Mouse (Mus musculus): ENCODE measurements around the gene Krt33b. TPM values are rescaled to one million over a fixed set of nuclear protein-coding genes. Genes with fewer than 3 reads are reported as not detected.

The Krt33b gene
- 0.18 and 0.27 TPM in 2 replicates for polyA plus RNA-seq (2016; fragmentation: Nextera tagmentation; extraction: Ambion mirVana)

DNA sequence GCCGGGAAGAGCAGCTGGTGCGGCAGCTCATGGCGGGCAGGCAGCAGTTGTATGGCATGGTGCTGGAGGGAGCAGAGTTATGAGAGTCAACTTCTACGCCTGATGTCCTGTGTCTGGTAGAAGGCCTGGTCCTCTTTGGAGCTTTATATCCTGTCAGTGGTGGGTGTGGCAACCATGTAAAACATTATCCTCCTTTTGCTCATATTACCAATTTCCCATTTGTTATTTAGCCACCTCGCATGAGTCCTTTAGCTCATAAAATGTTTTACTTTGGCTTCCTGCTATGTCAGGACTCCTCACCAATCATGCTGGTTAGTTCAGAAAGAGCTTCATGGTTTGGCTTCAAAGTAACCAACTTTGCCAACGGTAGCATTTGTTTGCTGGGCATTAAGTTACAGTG, at the start of gene Krt33b:
Gene Krt33b (minus strand): TSS at position 101 of the 400 bp plus-strand sequence.
- Histone ChIP-seq H3K9me3 (no peaks in the 10 kb centered on the region), H3K36me3 (no peaks in the 10 kb centered on the region), H3K9ac (replicated peaks) (no peak within 1 kb of the TSS), H3K4me2 (no peak within 1 kb of the TSS), H3K4me3 (replicated peaks) (no peak within 1 kb of the TSS), H3K27ac (no peak within 1 kb of the TSS), H3K4me1 (replicated peaks) (no peaks in the 10 kb centered on the region), H3K27me3 (no peaks in the 10 kb centered on the region)
- 76% methylated on average over 6 of the region's 6 CpGs for WGBS
- ATAC-seq (ENCODE audit: insufficient number of reproducible peaks, insufficient read depth, low FRiP score, low TSS enrichment, low read depth), result no peak

GRCm38 (mm10) chr11:100073873-100074272, 44.2 kb upstream of the Krt33b start:
- Histone ChIP-seq H3K36me3 (no peaks in the 10 kb centered on the region), H3K4me3 (replicated peaks) (no peak overlapping the region), H3K9me3 (no peaks in the 10 kb centered on the region), H3K4me1 (replicated peaks) (no peaks in the 10 kb centered on the region), H3K9ac (replicated peaks) (no peak overlapping the region), H3K27ac (no peak overlapping the region), H3K27me3 (no peaks in the 10 kb centered on the region), H3K4me2 (no peak overlapping the region)
- WGBS, result 69% methylated on average over 1 of the region's 1 CpGs
- no peak for ATAC-seq (ENCODE audit: insufficient number of reproducible peaks, insufficient read depth, low FRiP score, low TSS enrichment, low read depth)

DNA sequence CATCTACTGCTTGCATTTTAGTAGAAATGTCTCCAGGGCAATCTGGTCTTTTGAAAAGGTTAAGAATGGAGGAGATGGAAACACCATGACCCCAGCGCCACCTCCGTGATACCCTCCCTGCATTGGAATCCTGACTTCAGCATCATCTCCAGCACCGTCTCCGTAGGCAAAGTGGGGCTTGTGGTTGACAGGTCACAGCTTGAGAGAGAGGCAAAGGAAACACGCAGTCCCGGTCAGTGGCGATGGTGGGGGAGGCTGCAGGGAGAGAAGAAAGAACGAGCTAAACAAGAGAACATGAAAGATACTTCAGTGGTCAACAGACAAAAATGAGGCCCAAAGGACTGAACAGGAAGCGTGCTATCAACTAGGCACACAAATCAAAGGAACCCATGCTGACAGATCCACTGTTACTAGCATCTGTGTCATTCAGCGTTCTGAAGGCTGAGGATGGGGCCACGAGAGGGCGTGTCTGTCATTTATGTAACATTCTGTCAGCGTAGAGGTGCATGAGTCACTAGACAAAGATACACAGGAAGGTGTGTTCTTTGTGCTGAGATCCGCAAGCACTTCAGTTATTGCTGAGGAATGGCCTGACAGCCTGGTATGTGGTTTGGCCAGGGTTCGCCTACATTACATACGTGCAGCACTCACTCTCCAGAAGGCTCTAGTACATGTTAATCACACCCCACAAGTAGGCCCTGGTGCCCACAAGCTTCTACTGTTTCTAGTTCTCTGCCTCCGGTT, 37.8 kb upstream of the Krt33b start:
- 84% methylated on average over 17 of the region's 17 CpGs for WGBS
- H3K4me1 ChIP-seq (replicated peaks), result no peaks in the 10 kb centered on the region
- no peak overlapping the region for H3K27ac ChIP-seq
- no peak overlapping the region for H3K4me2 ChIP-seq
- no peak for ATAC-seq (ENCODE audit: insufficient number of reproducible peaks, insufficient read depth, low FRiP score, low TSS enrichment, low read depth)
- H3K4me3 ChIP-seq (replicated peaks), result no peak overlapping the region
- no peaks in the 10 kb centered on the region for H3K27me3 ChIP-seq
- H3K36me3 ChIP-seq, result no peaks in the 10 kb centered on the region
- H3K9me3 ChIP-seq, result no peaks in the 10 kb centered on the region
- H3K9ac ChIP-seq (replicated peaks), result no peak overlapping the region

DNA sequence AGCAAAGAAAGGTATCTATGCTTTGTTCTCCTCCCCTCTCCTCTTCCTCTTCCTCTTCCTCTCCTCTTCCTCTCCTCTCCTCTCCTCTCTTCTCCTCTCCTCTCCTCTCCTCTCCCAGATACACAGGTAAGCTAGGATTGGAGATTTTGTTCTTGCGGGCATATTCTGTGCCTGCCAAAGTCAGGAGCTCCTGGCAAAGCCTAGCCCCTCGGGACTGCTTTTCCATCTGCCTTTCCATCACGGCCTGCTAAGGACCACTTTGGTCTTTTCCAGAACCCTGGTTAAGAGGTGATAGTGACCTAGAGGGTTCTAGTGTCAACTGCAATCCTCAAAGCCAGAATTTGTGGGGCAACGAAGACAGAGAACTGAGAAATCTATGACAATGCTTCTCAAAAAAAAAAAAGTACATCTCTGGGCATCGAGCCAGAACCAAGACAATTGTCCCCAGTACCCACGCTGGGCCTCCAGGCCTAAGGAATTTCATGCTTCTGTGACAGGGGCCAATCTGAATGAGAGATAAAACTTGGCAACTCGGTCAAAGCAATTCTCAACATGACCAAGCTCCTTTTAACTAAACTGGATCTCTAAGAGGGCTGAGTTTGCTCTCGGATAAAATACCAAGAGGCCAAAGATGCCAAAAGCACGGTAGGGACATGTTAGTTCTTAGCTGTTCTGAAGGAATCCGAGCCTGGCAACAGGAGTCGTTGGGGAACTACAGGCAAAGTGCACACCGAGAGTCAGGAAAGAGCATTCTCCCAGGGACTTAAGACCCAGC, 36.8 kb upstream of the Krt33b start:
- H3K9ac ChIP-seq (replicated peaks), result no peak overlapping the region

DNA sequence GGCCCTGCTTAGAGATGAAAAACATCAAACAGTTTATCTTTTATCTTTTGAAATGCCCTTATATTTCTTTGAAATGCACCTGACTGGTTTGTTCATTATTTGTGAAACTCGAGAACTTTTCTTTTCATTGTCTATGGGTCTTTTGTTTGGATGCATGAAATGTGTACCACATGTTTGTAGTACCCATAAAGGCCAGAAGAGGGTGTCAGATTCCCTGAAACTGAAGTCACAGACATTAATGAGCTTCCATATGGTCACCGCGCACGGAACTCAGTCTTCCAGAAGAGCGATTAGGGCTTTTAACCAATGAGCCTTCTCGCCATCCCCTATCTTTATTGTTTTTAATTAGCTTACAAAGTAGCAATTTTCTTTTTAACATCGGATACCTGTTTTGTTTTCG, 29.2 kb upstream of the Krt33b start:
- Histone ChIP-seq H3K9ac (replicated peaks) (no peak overlapping the region), H3K4me1 (replicated peaks) (no peaks in the 10 kb centered on the region), H3K4me2 (no peak overlapping the region), H3K4me3 (replicated peaks) (no peak overlapping the region), H3K27ac (no peak overlapping the region), H3K36me3 (no peaks in the 10 kb centered on the region), H3K27me3 (no peaks in the 10 kb centered on the region), H3K9me3 (no peaks in the 10 kb centered on the region)
- 75% methylated on average over 8 of the region's 8 CpGs for WGBS
- no peak for ATAC-seq (ENCODE audit: insufficient number of reproducible peaks, insufficient read depth, low FRiP score, low TSS enrichment, low read depth)

More for the DNA sequence above, 36.8 kb upstream of the Krt33b start:
- Histone ChIP-seq H3K27me3 (no peaks in the 10 kb centered on the region), H3K4me2 (no peak overlapping the region), H3K4me3 (replicated peaks) (no peak overlapping the region), H3K4me1 (replicated peaks) (no peaks in the 10 kb centered on the region), H3K9me3 (no peaks in the 10 kb centered on the region), H3K36me3 (no peaks in the 10 kb centered on the region), H3K27ac (no peak overlapping the region)
- no peak for ATAC-seq (ENCODE audit: insufficient number of reproducible peaks, insufficient read depth, low FRiP score, low TSS enrichment, low read depth)
- WGBS, result 82% methylated on average over 12 of the region's 12 CpGs

- WGBS, result 74% methylated on average over 9 of the region's 9 CpGs
- no peak overlapping the region for H3K9ac ChIP-seq (replicated peaks)
Observed at GRCm38 (mm10) chr11:100055686-100056655, 26.3 kb upstream of the Krt33b start.

DNA sequence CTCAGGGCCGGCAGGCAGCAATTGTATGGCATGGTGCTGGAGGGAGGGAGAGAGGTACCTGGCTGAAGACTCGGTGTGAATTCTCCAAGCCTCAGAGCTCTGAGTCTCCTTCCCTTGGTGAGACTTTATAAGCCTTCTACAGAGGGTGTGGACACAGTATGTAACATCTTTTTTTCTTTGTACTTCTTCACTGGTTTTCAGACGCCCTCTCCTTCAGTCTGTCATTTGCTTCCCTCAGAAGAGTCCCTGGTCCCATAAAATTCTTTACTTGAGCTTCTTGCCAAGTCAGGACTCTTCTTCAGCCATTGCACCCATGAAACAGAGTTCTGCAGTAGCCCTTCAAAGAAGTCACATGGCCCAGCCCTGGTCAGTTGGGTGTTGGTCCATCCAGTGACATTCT, 20.8 kb upstream of the Krt33b start, which contains the start of gene Krt31:
Gene Krt31 (minus strand): TSS at position 101 of the 400 bp plus-strand sequence.
- no peaks in the 10 kb centered on the region for H3K9me3 ChIP-seq
- H3K36me3 ChIP-seq, result no peaks in the 10 kb centered on the region
- no peak within 1 kb of the TSS for H3K9ac ChIP-seq (replicated peaks)
- H3K4me3 ChIP-seq (replicated peaks), result no peak within 1 kb of the TSS
- WGBS, result 83% methylated on average over 3 of the region's 3 CpGs
- no peak within 1 kb of the TSS for H3K4me2 ChIP-seq
- ATAC-seq (ENCODE audit: insufficient number of reproducible peaks, insufficient read depth, low FRiP score, low TSS enrichment, low read depth), result no peak
- no peaks in the 10 kb centered on the region for H3K4me1 ChIP-seq (replicated peaks)
- no peaks in the 10 kb centered on the region for H3K27me3 ChIP-seq
- H3K27ac ChIP-seq, result no peak within 1 kb of the TSS

More at GRCm38 (mm10) chr11:100055686-100056655, 26.3 kb upstream of the Krt33b start:
- Histone ChIP-seq H3K27me3 (no peaks in the 10 kb centered on the region), H3K4me2 (no peak overlapping the region), H3K4me1 (replicated peaks) (no peaks in the 10 kb centered on the region), H3K27ac (no peak overlapping the region), H3K36me3 (no peaks in the 10 kb centered on the region), H3K4me3 (replicated peaks) (no peak overlapping the region), H3K9me3 (no peaks in the 10 kb centered on the region)
- no peak for ATAC-seq (ENCODE audit: insufficient number of reproducible peaks, insufficient read depth, low FRiP score, low TSS enrichment, low read depth)

- Histone ChIP-seq H3K4me2 (no peak overlapping the region), H3K36me3 (no peaks in the 10 kb centered on the region), H3K9me3 (no peaks in the 10 kb centered on the region), H3K27ac (no peak overlapping the region), H3K4me1 (replicated peaks) (no peaks in the 10 kb centered on the region), H3K27me3 (no peaks in the 10 kb centered on the region), H3K9ac (replicated peaks) (no peak overlapping the region), H3K4me3 (replicated peaks) (no peak overlapping the region)
- ATAC-seq (ENCODE audit: insufficient number of reproducible peaks, insufficient read depth, low FRiP score, low TSS enrichment, low read depth), result no peak
- 87% methylated on average over 2 of the region's 2 CpGs for WGBS
Observed at GRCm38 (mm10) chr11:100047193-100047592, 17.5 kb upstream of the Krt33b start.

- no peak for ATAC-seq (ENCODE audit: insufficient number of reproducible peaks, insufficient read depth, low FRiP score, low TSS enrichment, low read depth)
Observed at GRCm38 (mm10) chr11:100046303-100046866, 16.7 kb upstream of the Krt33b start.

GRCm38 (mm10) chr11:100041454-100041853, 11.8 kb upstream of the Krt33b start, which contains the start of gene Krt34:
Gene Krt34, minus strand, starts transcription at chr11:100041554.
- H3K9me3 ChIP-seq, result no peaks in the 10 kb centered on the region
- no peak for ATAC-seq (ENCODE audit: insufficient number of reproducible peaks, insufficient read depth, low FRiP score, low TSS enrichment, low read depth)
- no peak within 1 kb of the TSS for H3K4me2 ChIP-seq
- H3K36me3 ChIP-seq, result no peaks in the 10 kb centered on the region
- 85% methylated on average over 6 of the region's 6 CpGs for WGBS
- H3K9ac ChIP-seq (replicated peaks), result no peak within 1 kb of the TSS
- no peaks in the 10 kb centered on the region for H3K4me1 ChIP-seq (replicated peaks)
- no peak within 1 kb of the TSS for H3K4me3 ChIP-seq (replicated peaks)
- H3K27me3 ChIP-seq, result no peaks in the 10 kb centered on the region
- no peak within 1 kb of the TSS for H3K27ac ChIP-seq

More at GRCm38 (mm10) chr11:100046303-100046866, 16.7 kb upstream of the Krt33b start:
- no peak overlapping the region for H3K27ac ChIP-seq
- 62% methylated on average over 6 of the region's 6 CpGs for WGBS
- H3K27me3 ChIP-seq, result no peaks in the 10 kb centered on the region
- no peaks in the 10 kb centered on the region for H3K36me3 ChIP-seq
- no peaks in the 10 kb centered on the region for H3K9me3 ChIP-seq
- no peaks in the 10 kb centered on the region for H3K4me1 ChIP-seq (replicated peaks)
- H3K4me3 ChIP-seq (replicated peaks), result no peak overlapping the region
- H3K4me2 ChIP-seq, result no peak overlapping the region
- no peak overlapping the region for H3K9ac ChIP-seq (replicated peaks)
